Mouse (Mus musculus): Measurements from ENCODE around the gene Il11ra1. TPM values are rescaled to one million over a fixed set of nuclear protein-coding genes. Genes with fewer than 3 reads are reported as not detected.

Gene Il11ra1
- polyA plus RNA-seq, 2 experiments from 2014 or later = 10.0 to 14.0 TPM

GRCm38 (mm10) chr4:41711705-41712375 lies 12.1 kb downstream of the Il11ra1 start:
- ATAC-seq = no peak

DNA sequence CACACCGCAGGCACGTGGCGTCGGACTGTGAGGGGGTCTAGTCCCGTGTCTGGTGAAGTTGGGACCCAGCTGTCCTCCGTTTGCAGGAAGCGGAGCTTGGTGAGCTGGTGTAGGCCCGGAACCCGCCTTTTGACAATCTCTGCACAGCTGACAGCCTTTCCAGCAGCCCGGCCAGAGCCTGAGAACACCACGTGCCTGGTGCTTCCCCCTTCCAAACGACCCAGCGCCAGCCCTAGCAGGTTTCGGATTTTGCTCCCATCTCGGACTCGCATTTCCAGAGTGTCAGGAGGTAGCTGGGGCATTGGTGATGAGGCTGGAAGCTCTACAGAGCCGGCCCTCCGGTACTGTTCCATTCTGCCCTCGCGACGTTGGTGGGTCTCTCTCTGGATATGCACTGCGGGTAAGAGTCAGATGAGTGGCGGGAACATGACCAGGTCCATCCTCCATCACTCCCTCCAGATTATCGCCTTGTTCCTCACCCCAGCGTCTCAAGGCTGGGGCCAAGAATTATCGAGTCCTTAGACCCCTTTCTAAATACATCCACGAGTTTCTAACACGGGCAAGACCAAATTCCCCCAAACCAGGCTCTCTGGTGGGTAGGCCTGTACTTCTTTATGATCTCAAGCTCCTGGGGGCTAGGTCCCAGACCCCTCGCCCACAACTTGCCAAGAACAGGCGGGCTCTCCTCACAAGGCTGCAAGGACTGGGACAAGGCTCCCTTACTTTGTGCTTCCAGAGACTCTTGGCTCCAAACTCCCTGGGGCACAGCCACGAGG lies 12.8 kb downstream of the Il11ra1 start:
- no peak for ATAC-seq

DNA sequence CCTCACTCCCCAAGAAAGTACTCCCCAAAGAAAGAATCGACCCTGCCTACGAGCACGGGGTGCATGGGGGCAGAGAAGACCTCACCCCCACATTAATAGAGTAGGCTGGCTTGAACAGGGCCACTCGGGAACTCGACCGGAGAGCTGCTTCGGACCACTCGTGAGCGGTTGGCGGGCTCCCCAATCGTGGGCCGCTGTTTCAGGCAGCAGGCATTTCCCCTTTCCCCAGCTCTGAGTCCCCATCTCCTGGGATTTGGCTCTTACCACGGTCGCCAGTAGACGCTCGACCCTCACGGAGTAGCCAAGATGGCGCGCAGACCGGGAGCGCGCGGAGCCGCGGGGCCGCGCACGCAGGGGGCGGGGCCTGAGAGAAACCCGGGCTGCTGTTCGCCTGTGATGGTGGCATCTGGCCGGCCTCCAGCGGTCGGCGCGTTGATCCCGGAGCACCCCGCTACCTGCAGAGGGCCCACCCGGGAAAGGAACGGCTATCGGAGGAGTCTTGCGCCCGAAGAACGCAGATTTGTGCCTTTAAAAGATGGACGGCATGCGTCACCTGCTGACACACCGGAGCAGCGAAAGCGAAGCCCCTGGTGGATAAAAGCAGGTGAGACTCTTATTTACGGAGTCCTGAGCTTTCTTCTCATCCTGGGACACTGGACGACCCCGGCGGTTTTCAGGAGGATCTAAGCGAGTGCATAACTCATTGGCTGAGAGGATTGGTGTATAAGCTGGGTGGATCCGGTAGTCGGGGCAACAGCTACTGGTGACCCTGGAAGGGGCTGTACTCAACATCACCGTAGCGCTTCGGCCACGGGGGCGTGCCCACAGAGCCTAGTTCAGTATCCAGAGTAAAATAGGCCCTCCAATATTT lies 13.6 kb downstream of the Il11ra1 start, which contains the start of gene Rpp25l:
Gene Rpp25l (minus strand): TSS at position 338 of the 871 bp plus-strand sequence.
- ATAC-seq = peak; percentile 79

GRCm38 (mm10) chr4:41714276-41714675 lies 14.5 kb downstream of the Il11ra1 start:
- ATAC-seq = peak; percentile 48

GRCm38 (mm10) chr4:41715082-41715481 lies 15.3 kb downstream of the Il11ra1 start:
- ATAC-seq = no peak

- peak; percentile 19 for ATAC-seq
These were observed 15.8 kb downstream of the Il11ra1 start for GRCm38 (mm10) chr4:41715596-41715995.

- ATAC-seq = no peak
These were observed 17.0 kb downstream of the Il11ra1 start for GRCm38 (mm10) chr4:41716834-41717233.

DNA sequence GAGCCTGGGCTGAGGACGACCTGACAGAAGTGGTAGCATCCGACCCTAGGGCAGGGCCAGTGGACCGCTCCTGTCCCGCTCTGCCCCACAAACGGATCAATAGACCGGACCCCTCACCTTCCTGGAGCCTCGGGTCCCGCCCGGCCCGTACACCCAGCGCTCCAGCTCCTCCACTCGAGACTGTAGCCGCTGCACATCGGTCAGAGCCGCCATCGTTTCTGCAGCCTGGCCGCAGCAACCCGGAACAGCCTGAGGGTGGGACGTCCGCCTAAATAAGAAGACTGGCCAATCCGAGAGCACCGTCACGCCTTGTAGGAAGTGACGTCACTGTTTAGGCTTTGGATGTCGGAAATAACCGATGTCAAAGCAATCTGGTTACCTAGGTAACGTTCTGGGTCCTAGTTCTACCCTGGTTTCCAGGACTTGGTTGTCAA lies 23.1 kb downstream of the Il11ra1 start, which contains the start of gene Dctn3:
Gene Dctn3 (minus strand): TSS at position 253 of the 434 bp plus-strand sequence.
- ATAC-seq = peak; percentile 100

DNA sequence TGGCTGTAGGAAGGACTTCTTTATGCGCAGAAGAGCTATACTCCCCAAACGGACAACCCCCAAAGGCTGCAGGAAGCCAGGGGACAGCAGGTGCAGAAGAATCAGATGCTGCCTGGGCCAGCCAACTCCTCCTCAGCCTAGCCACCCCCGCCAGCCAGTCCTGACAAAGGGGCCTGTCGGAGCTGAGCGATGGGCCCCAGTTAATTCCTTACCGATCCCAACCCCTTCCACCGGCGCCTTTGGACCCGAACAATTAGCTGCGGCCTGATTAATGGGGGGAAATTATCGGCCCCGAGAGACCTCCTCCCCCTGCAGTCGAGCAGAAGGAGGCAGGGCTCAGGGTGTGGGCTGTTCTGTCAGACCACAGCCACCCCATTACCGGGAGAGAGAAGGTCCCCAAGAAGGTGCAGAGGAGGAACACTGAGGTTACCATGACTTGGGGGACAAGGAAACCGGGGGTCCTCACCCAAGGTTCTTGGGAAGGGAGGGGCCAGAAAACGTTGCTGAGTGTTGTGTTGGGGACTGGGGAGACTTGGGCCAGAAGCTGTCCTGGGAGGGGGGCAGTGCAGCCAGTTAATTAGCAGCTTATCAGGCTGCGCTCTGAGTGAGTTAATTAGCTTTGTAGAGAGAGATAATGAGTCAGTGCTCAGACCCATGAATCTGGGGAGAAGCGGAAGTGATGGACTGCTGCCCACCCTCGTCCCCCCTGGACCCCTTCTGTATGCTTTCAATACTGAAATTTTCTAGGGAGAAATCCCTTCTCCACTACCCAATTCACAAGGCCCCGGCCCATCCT lies 27.2 kb downstream of the Il11ra1 start:
- no peak for ATAC-seq

- ATAC-seq = peak; percentile 56
These were observed 31.4 kb downstream of the Il11ra1 start, which contains the start of gene Arid3c for GRCm38 (mm10) chr4:41731052-41731765. Gene Arid3c, minus strand, starts transcription at chr4:41731142.

DNA sequence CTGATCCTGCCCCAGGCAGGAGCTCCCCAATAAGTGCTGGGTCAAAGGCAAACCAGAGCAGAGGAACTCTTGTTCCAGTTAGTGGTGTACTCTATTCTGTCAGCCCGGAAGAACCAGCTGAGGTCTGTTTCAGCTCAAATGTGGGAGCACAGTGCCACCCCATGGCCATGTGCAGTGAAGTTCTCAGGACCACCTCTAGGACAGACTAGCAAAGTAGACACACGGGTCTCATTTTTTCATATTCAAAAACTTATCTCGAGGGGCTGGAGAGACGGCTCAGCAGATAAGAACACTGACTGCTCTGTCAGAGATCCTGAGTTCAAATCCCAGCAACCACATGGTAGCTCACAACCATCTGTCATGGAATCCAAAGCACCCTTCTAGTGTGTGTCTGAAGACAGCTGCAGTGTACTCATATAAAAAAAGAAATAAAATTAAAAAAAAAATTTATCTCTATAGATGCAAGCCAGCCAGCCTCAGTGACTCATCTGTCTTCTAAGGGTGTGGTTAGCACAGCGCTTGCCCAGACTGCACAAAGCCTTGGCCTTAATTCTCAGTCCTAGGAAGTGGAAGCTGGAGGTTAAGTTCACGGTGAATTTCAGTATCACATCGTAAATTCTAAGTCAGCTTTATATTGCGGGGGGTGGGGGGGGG lies 37.9 kb downstream of the Il11ra1 start:
- peak; percentile 54 for ATAC-seq

DNA sequence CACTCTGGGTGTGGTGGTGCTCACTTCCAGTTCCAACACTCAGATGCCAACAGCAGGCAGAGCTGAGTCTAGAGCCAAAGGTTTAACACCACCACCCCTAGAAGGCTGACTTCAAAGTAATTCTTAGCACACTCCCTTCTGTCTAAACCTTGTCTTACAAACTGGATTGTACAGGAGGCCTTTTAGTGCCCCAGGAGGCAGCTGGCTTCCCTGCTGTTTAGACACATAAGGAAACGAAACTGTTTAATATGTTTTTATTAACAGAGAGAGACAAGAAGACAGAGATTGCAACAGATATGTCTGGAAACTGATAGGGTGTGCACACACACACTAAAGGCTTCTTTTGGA lies 38.4 kb downstream of the Il11ra1 start:
- no peak for ATAC-seq

DNA sequence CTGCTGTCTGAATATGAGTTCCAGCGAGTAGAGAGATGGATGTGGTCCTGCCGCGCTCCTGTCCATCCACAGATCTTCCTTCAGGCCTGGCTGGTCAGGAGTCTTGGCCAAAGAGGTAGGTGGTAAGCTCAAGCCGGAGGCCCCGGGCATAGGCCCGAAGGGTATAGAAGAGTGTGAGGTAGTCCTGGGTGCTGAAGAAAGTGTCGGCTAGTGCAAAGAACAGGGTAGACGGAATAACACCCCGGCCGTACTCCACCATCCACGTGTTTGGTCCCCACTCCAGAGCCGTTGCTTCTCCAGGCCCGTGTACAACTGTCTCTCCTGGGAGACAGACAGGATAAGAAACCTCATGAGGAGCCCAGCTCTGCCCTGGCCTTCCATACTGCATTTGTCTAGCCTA lies 39.5 kb downstream of the Il11ra1 start:
- no peak for ATAC-seq

DNA sequence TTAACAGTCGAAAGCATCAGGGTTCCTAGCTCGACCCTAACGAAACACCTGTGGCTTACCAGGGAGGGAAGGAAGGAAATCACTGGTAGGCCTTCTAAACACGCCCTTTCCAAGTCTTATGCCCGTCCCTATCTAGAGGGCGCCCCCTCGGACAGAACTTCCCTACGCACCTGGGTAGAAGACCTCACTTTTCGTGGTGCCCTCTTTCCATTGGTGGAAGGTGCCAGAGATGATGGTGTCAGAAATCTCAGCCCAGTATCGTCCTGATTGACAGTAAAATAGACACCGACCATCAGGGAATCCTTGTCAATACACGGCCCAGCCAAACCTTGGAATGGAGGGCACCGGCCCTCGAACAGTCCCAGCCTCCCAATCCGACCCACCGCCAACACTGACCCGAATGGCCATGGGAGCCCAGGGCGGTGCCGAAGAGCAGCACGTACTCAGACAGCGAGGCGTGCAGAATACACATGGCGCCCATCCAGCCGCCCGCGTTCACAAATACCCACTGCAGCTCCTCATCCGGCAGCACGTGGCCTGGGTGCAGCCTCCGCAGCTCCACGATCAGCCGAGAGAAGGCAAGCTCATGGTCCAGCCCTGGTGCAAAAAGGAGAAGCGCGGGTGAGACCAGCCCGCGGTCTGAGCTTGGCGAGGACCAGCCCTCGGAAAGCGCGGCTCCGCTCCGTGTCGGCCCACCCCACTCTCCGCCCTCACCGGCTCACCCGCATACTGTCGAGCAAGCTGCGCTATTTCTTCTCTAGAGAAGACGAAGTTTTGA lies 40.8 kb downstream of the Il11ra1 start:
- ATAC-seq = peak; percentile 54

DNA sequence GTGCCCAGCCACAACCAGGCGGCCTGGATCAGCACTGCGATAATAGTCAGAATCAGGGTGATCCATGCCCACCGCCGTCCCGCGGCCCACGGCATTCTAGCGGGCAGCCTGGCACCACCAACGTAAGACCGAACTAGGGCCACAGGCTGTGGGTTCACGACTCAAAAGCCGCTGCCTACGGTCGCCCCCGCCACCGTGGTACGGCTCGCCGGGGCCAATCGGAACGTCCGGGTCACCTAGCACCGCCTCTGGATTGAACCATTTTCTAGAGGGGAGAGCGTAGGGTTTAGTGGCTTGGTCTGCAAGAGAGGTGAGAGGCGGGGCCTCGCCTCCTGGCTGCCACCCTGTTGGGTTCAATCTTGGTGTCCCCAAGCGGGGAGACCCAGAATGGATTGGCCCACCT lies 41.4 kb downstream of the Il11ra1 start:
- peak; percentile 95 for ATAC-seq

GRCm38 (mm10) chr4:41744131-41744530 lies 44.3 kb downstream of the Il11ra1 start:
- no peak for ATAC-seq

GRCm38 (mm10) chr4:41745021-41745420 lies 45.2 kb downstream of the Il11ra1 start:
- ATAC-seq = no peak

DNA sequence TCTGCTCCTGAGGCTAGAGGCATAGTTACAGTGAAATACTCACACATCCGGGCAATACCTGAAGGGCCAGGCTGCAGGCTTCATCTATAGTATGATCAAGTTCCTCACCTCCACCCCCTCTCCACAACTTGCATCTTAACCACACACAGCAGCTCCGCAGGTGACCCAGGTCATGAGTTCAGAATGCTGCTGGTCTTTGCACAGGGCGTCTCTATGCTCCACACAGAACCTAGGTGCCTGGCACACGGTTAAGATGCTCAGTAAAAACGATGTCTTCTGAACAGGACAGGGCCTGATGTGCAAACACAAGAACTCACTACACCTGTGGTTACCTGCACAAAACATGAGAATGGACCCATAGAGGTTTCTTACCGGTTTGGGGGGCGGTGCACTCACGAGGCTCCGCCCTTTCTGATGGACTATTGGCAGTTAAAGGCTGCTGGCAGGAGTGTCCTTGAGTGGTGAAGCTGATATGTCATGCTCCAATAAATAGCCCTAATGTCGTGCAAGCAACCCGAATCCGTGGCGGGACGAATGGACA lies 55.1 kb downstream of the Il11ra1 start, which contains the start of gene Galt:
Gene Galt (plus strand): TSS at position 432 of the 541 bp plus-strand sequence.
- peak; percentile 59 for ATAC-seq
